Mouse (Mus musculus) embryonic fibroblast, embryonic 13.5 days (primary cell): Measurements from ENCODE around the gene Pigp. TPM values are rescaled to one million over a fixed set of nuclear protein-coding genes. Genes with fewer than 3 reads are reported as not detected.

Experiments used
- H3K27ac ChIP-seq: 2 replicates; pipeline ENCODE4 v1.5.1; 2012; ENCODE audit warnings: low read length, control low read depth, inconsistent platforms; ENCODE audit not compliant: insufficient read depth
- H3K4me1 ChIP-seq: 2 replicates; pipeline ENCODE4 v1.6.1; 2011; ENCODE audit warnings: low read length; ENCODE audit not compliant: control insufficient read depth, insufficient read depth
- H3K4me3 ChIP-seq: 2 replicates; pipeline ENCODE4 v1.5.1; 2011; ENCODE audit warnings: mild to moderate bottlenecking, control low read depth, low read length; ENCODE audit not compliant: insufficient read depth
- CTCF ChIP-seq: IDR thresholded peaks from 2 replicates; pipeline ENCODE4 v1.5.1; 2011; ENCODE audit warnings: mild to moderate bottlenecking, control low read depth, low read length, moderate library complexity, borderline replicate concordance; ENCODE audit not compliant: insufficient read depth
- POLR2A ChIP-seq: IDR thresholded peaks from 2 replicates; pipeline ENCODE4 v1.6.1; 2011; ENCODE audit warnings: low read depth, mild to moderate bottlenecking, control low read depth, low read length, moderate library complexity
- polyA plus RNA-seq: library from polyadenylated mRNA; stranded (reverse); fragments of >200 nt; gene quantifications from 2 replicates; pipeline ENCODE4 v1.2.4, GENCODE M21; 2011; ENCODE audit warnings: low read depth; ENCODE audit not compliant: missing spikeins, insufficient read length

Gene Pigp
- polyA plus RNA-seq, 1 experiment, result 64.3 TPM

- no peak for TF ChIP-seq POLR2A
- no peak for TF ChIP-seq CTCF
- Histone ChIP-seq H3K27ac (no peak overlapping the region), H3K4me3 (no peak overlapping the region), H3K4me1 (no peaks in the 10 kb centered on the region; the same call in 1 of the 2 replicates)
These were observed 20.7 kb upstream of the Pigp start for GRCm38 (mm10) chr16:94392299-94392698.

GRCm38 (mm10) chr16:94387690-94388089 is 16.0 kb upstream of the Pigp start:
- TF ChIP-seq POLR2A, result no peak
- no peak for TF ChIP-seq CTCF
- Histone ChIP-seq H3K27ac (no peak overlapping the region), H3K4me1 (no peaks in the 10 kb centered on the region; the same call in 1 of the 2 replicates), H3K4me3 (no peak overlapping the region)

GRCm38 (mm10) chr16:94383277-94383676 is 11.6 kb upstream of the Pigp start:
- peaks cover 5% of the 10 kb centered on the region for H3K4me1 ChIP-seq
- H3K27ac ChIP-seq, result no peak overlapping the region
- no peak for TF ChIP-seq CTCF
- H3K4me3 ChIP-seq, result no peak overlapping the region

GRCm38 (mm10) chr16:94379386-94379785 is 7.7 kb upstream of the Pigp start:
- H3K4me3 ChIP-seq, result no peak overlapping the region
- peak overlapping the region; percentile 42; the same call in 1 of the 2 replicates for H3K27ac ChIP-seq
- no peak for TF ChIP-seq POLR2A
- TF ChIP-seq CTCF, result no peak
- peaks cover 9% of the 10 kb centered on the region for H3K4me1 ChIP-seq

- Histone ChIP-seq H3K4me3 (peak overlapping the region; percentile 77), H3K4me1 (peaks cover 4% of the 10 kb centered on the region; the same call in 1 of the 2 replicates), H3K27ac (peak overlapping the region; percentile 51)
- no peak; the same call in none of the 2 replicates for TF ChIP-seq POLR2A
These were observed 734 bp downstream of the Pigp start for GRCm38 (mm10) chr16:94370915-94371300.

GRCm38 (mm10) chr16:94370173-94370914 is 1.3 kb downstream of the Pigp start, which contains the start of gene Ttc3:
Gene Ttc3, plus strand, starts transcription at chr16:94370618.
- Histone ChIP-seq H3K27ac (peak within 1 kb of the TSS; percentile 51), H3K4me1 (peaks cover 4% of the 10 kb centered on the region; the same call in 1 of the 2 replicates), H3K4me3 (peak within 1 kb of the TSS; percentile 77)
- no peak for TF ChIP-seq CTCF
- TF ChIP-seq POLR2A, result peak; percentile 74

GRCm38 (mm10) chr16:94369596-94370172 is 2.0 kb downstream of the Pigp start:
- Histone ChIP-seq H3K4me3 (peak overlapping the region; percentile 77), H3K27ac (peak overlapping the region; percentile 51; the same call in 1 of the 2 replicates), H3K4me1 (peaks cover 4% of the 10 kb centered on the region; the same call in 1 of the 2 replicates)
- TF ChIP-seq POLR2A (peak; percentile 11; the same call in 1 of the 2 replicates), CTCF (no peak)

- Histone ChIP-seq H3K4me3 (no peak overlapping the region), H3K27ac (no peak overlapping the region), H3K4me1 (peaks cover 8% of the 10 kb centered on the region)
- TF ChIP-seq CTCF (no peak), POLR2A (no peak)
These were observed 6.2 kb downstream of the Pigp start for GRCm38 (mm10) chr16:94365435-94365834.

- Histone ChIP-seq H3K27ac (no peak overlapping the region), H3K4me3 (no peak overlapping the region), H3K4me1 (peaks cover 3% of the 10 kb centered on the region)
- no peak for TF ChIP-seq CTCF
- TF ChIP-seq POLR2A, result no peak
These were observed 7.8 kb downstream of the Pigp start for GRCm38 (mm10) chr16:94363814-94364213.
